Comparison of ENCODE assay signal across 14 mouse cellular contexts in the genomic region with DNA sequence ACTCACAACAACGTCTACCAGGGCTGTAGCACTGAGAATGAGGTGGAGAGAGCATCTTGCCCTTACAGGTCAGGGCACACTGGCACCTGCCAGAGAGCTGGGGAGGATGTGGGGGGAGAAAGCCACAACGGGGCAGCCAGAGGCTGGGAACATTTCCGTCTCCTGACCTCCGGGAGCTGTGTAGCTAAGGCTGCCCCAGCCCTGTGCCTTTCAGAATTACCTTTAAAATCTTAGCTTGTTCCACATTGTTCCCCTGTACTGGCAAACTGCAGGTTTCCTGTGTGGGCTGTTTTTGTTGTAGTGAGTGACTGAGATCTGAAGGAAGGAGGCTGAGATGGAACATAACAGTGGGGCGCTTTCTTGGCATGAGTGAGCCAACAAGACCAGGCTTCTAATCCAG.
"Had no signal": no experiment of that assay in that cellular context is flagged by ENCODE, and none has a peak within 500 bp of the region (broad histone marks: within the 10 kb centered on the region; RNA-seq: fewer than 3 reads in every experiment).

No protein-coding gene starts in this region.

- H3K4me1 ChIP-seq: liver, embryonic 13.5 days; lung, embryonic 15.5 days had no signal

- H3K27ac ChIP-seq: limb, embryonic 12.5 days; liver, embryonic 13.5 days; lung, embryonic 15.5 days; macrophage; midbrain, embryonic 12.5 days; neural tube, embryonic 15.5 days had no signal

- H3K27me3 ChIP-seq: limb, embryonic 12.5 days; liver, embryonic 13.5 days; lung, embryonic 15.5 days; neural tube, embryonic 15.5 days had no signal

- H3K4me3 ChIP-seq: limb, embryonic 12.5 days; liver, embryonic 13.5 days; lung, embryonic 15.5 days; megakaryocyte, embryonic 14.5 days; midbrain, embryonic 12.5 days; neural tube, embryonic 15.5 days had no signal

- DNase-seq: kidney, adult 2 months; kidney, postnatal 25 days; liver; liver, embryonic 13.5 days; liver, postnatal 0 days; lung, postnatal 14 days; right cerebral cortex, postnatal 4 days; spleen, adult 18-20 months had no signal

- H3K36me3 ChIP-seq: limb, embryonic 12.5 days; liver, embryonic 13.5 days; lung, embryonic 15.5 days; midbrain, embryonic 12.5 days; neural tube, embryonic 15.5 days had no signal
